Mouse (Mus musculus): ENCODE measurements around the gene Epha2.

- TF ChIP-seq CTCF (IDR thresholded peaks at IDR 0.05; ENCODE audit: insufficient read depth, low read depth, low read length) (no peak), POLR2A (IDR thresholded peaks at IDR 0.05; ENCODE audit: insufficient read depth, low read depth, low read length) (no peak)
These were observed 23.9 kb upstream of the Epha2 start for GRCm38 (mm10) chr4:141277157-141277556.
